Mouse (Mus musculus): ENCODE data around the gene Ormdl2. TPM values are rescaled to one million over a fixed set of nuclear protein-coding genes. Genes with fewer than 3 reads are reported as not detected.

Gene Ormdl2
- polyA plus RNA-seq, 1 experiment from 2014 or later: 31.3 TPM

DNA sequence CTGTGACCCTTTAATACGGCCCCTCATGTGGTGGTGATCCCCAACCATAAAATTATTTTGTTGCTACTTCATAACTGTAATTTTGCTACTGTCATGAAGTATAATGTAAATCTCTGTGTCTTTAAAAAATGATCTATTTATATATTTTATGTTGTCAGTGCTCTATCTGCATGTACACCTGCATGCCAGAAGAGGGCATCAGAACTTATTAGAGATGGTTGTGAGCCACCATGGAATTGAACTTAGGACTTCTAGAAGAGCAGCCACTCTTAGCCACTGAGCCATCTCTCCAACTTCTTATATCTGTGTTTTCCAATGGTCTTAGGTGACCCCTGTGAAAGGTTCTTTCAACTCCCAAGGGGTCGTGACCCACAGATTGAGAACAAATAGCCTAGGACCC is 48.5 kb downstream of the Ormdl2 start:
- Histone ChIP-seq H3K4me2 (replicated peaks) (no peak overlapping the region), H3K9ac (replicated peaks) (no peak overlapping the region), H3K4me1 (replicated peaks) (no peaks in the 10 kb centered on the region), H3K27ac (no peak overlapping the region), H3K27me3 (no peaks in the 10 kb centered on the region), H3K9me3 (no peaks in the 10 kb centered on the region), H3K4me3 (replicated peaks) (no peak overlapping the region), H3K36me3 (peaks cover under 1% of the 10 kb centered on the region; the same call in 1 of the 2 replicates)
- no peak for ATAC-seq
- 82% methylated on average over 2 of the region's 2 CpGs for WGBS

Other genes with a start within 250 kb of the Ormdl2 start
- gene Erbb3, start 232.0 kb downstream of the Ormdl2 start, polyA plus RNA-seq (2015; fragmentation: Nextera tagmentation; extraction: Ambion mirVana): 0.13 and 0.19 TPM in 2 replicates
- 461 and 477 TPM in 2 replicates for gene Rps26, start 194.9 kb downstream of the Ormdl2 start, polyA plus RNA-seq (2015; fragmentation: Nextera tagmentation; extraction: Ambion mirVana)
- 16.5 and 17.0 TPM in 2 replicates for gene Ikzf4, start 175.7 kb downstream of the Ormdl2 start, polyA plus RNA-seq (2015; fragmentation: Nextera tagmentation; extraction: Ambion mirVana)
- 13.0 and 13.7 TPM in 2 replicates for gene Suox, start 147.6 kb downstream of the Ormdl2 start, polyA plus RNA-seq (2015; fragmentation: Nextera tagmentation; extraction: Ambion mirVana)
- gene Rab5b, start 125.4 kb downstream of the Ormdl2 start, polyA plus RNA-seq (2015; fragmentation: Nextera tagmentation; extraction: Ambion mirVana): 106 and 107 TPM in 2 replicates
- 0.09 and 0.15 TPM in 2 replicates for gene Pmel, start 117.5 kb downstream of the Ormdl2 start, polyA plus RNA-seq (2015; fragmentation: Nextera tagmentation; extraction: Ambion mirVana)
- 36.2 TPM in 2 replicates for gene Cdk2, start 116.6 kb downstream of the Ormdl2 start, polyA plus RNA-seq (2015; fragmentation: Nextera tagmentation; extraction: Ambion mirVana)
- 5.0 TPM in 2 replicates for gene Dgka, start 76.8 kb downstream of the Ormdl2 start, polyA plus RNA-seq (2015; fragmentation: Nextera tagmentation; extraction: Ambion mirVana)
- 50.6 and 51.8 TPM in 2 replicates for gene Pym1, start 73.8 kb downstream of the Ormdl2 start, polyA plus RNA-seq (2015; fragmentation: Nextera tagmentation; extraction: Ambion mirVana)
- 0.32 and 0.48 TPM in 2 replicates for gene Mmp19, start 30.7 kb downstream of the Ormdl2 start, polyA plus RNA-seq (2015; fragmentation: Nextera tagmentation; extraction: Ambion mirVana)
- gene Dnajc14, start 17.6 kb downstream of the Ormdl2 start, polyA plus RNA-seq (2015; fragmentation: Nextera tagmentation; extraction: Ambion mirVana): 54.1 and 56.3 TPM in 2 replicates
- 17.4 and 17.5 TPM in 2 replicates for gene Tmem198b, start 17.3 kb downstream of the Ormdl2 start, polyA plus RNA-seq (2015; fragmentation: Nextera tagmentation; extraction: Ambion mirVana)
- gene Sarnp, start 4.3 kb downstream of the Ormdl2 start, polyA plus RNA-seq (2015; fragmentation: Nextera tagmentation; extraction: Ambion mirVana): 203 and 209 TPM in 2 replicates
- 11.2 and 11.7 TPM in 2 replicates for gene Gdf11, start 70.1 kb upstream of the Ormdl2 start, polyA plus RNA-seq (2015; fragmentation: Nextera tagmentation; extraction: Ambion mirVana)
- gene Cd63, start 79.3 kb upstream of the Ormdl2 start, polyA plus RNA-seq (2015; fragmentation: Nextera tagmentation; extraction: Ambion mirVana): 127 and 141 TPM in 2 replicates
- gene Rdh5, start 101.2 kb upstream of the Ormdl2 start, polyA plus RNA-seq (2015; fragmentation: Nextera tagmentation; extraction: Ambion mirVana): 14.8 and 20.9 TPM in 2 replicates
- gene Bloc1s1, start 102.4 kb upstream of the Ormdl2 start, polyA plus RNA-seq (2015; fragmentation: Nextera tagmentation; extraction: Ambion mirVana): 266 and 289 TPM in 2 replicates
- gene Itga7, start 112.2 kb upstream of the Ormdl2 start, polyA plus RNA-seq (2015; fragmentation: Nextera tagmentation; extraction: Ambion mirVana): 1.7 and 2.5 TPM in 2 replicates
- gene Mettl7b, start 139.3 kb upstream of the Ormdl2 start, polyA plus RNA-seq (2015; fragmentation: Nextera tagmentation; extraction: Ambion mirVana): not detected in 2 replicates
- not detected in 2 replicates for gene Olfr9, start 167.8 kb upstream of the Ormdl2 start, polyA plus RNA-seq (2015; fragmentation: Nextera tagmentation; extraction: Ambion mirVana)
- not detected in 2 replicates for gene Olfr763, start 189.1 kb upstream of the Ormdl2 start, polyA plus RNA-seq (2015; fragmentation: Nextera tagmentation; extraction: Ambion mirVana)
- gene Olfr764-ps1, start 218.3 kb upstream of the Ormdl2 start, polyA plus RNA-seq (2015; fragmentation: Nextera tagmentation; extraction: Ambion mirVana): not detected in 2 replicates
- gene Olfr765, start 228.4 kb upstream of the Ormdl2 start, polyA plus RNA-seq (2015; fragmentation: Nextera tagmentation; extraction: Ambion mirVana): not detected in 2 replicates
- gene Olfr766-ps1, start 247.3 kb upstream of the Ormdl2 start, polyA plus RNA-seq (2015; fragmentation: Nextera tagmentation; extraction: Ambion mirVana): not detected in 2 replicates

Data from midbrain, embryonic 13.5 days (tissue).